Mouse (Mus musculus) embryonic facial prominence, embryonic 15.5 days (tissue): ENCODE measurements around the gene Astn2. TPM values are rescaled to one million over a fixed set of nuclear protein-coding genes. Genes with fewer than 3 reads are reported as not detected.

Source experiments
- ATAC-seq: fragments of 200-750 bp; cut with Nextera tagmentation; 2 replicates; pipeline ENCODE4 v1.8.0; 2017; ENCODE audit warnings: low read depth, moderate TSS enrichment; ENCODE audit not compliant: insufficient number of reproducible peaks, low FRiP score, low TSS enrichment
- H3K27ac ChIP-seq: fragments of 300-500 bp; sonication (generic); replicated peaks from 2 replicates; pipeline ENCODE4 v1.5.1; 2015; ENCODE audit warnings: mild to moderate bottlenecking, inconsistent platforms
- H3K27me3 ChIP-seq: fragments of 300-500 bp; sonication (generic); 2 replicates; pipeline ENCODE4 v1.6.1; 2015; ENCODE audit warnings: inconsistent platforms
- H3K36me3 ChIP-seq: fragments of 300-500 bp; sonication (generic); 2 replicates; pipeline ENCODE4 v1.6.1; 2015; ENCODE audit warnings: mild to moderate bottlenecking, inconsistent platforms
- H3K4me1 ChIP-seq: fragments of 300-500 bp; sonication (generic); 2 replicates; pipeline ENCODE4 v1.6.1; 2015; ENCODE audit warnings: inconsistent platforms
- H3K4me2 ChIP-seq: fragments of 300-500 bp; sonication (generic); replicated peaks from 2 replicates; pipeline ENCODE4 v1.6.1; 2015; ENCODE audit warnings: mild to moderate bottlenecking, inconsistent platforms
- H3K4me3 ChIP-seq: fragments of 300-500 bp; sonication (generic); replicated peaks from 2 replicates; pipeline ENCODE4 v1.5.1; 2015; ENCODE audit warnings: mild to moderate bottlenecking, inconsistent platforms
- H3K9ac ChIP-seq: fragments of 300-500 bp; sonication (generic); 2 replicates; pipeline ENCODE4 v1.6.1; 2015; ENCODE audit warnings: inconsistent platforms
- H3K9me3 ChIP-seq: fragments of 300-500 bp; sonication (generic); replicated peaks from 2 replicates; pipeline ENCODE4 v1.6.1; 2016; ENCODE audit warnings: inconsistent platforms
- WGBS: fragments of 180-500 bp; shearing (Covaris S2); methylation state at CpG from one replicate; pipeline ENCODE4 v1.1.7; 2015; 5-methylcytosine and 5-hydroxymethylcytosine counted together
- polyA plus RNA-seq: library from polyadenylated mRNA; unstranded; fragments of >200 nt; fragmentation: Nextera tagmentation; extraction: Ambion mirVana; gene quantifications from 2 replicates; pipeline ENCODE4 v1.2.1, GENCODE M21; 2015

The Astn2 gene
- polyA plus RNA-seq, 1 experiment from 2014 or later = 1.6 TPM

GRCm38 (mm10) chr4:65969318-65969717, 435.1 kb downstream of the Astn2 start:
- no peak overlapping the region for H3K9ac ChIP-seq
- no peak overlapping the region for H3K27ac ChIP-seq
- H3K4me2 ChIP-seq = no peak overlapping the region
- 54% methylated on average over 2 of the region's 2 CpGs for WGBS
- ATAC-seq = no peak
- no peaks in the 10 kb centered on the region for H3K27me3 ChIP-seq
- H3K36me3 ChIP-seq = no peaks in the 10 kb centered on the region
- no peaks in the 10 kb centered on the region for H3K9me3 ChIP-seq
- H3K4me1 ChIP-seq = no peaks in the 10 kb centered on the region
- no peak overlapping the region for H3K4me3 ChIP-seq

- no peaks in the 10 kb centered on the region for H3K9me3 ChIP-seq
- H3K27ac ChIP-seq = no peak overlapping the region
- H3K4me2 ChIP-seq = no peak overlapping the region
- WGBS = 67% methylated on average over 3 of the region's 3 CpGs
- H3K4me3 ChIP-seq = no peak overlapping the region
- H3K27me3 ChIP-seq = no peaks in the 10 kb centered on the region
- no peaks in the 10 kb centered on the region for H3K36me3 ChIP-seq
- no peak overlapping the region for H3K9ac ChIP-seq
- no peaks in the 10 kb centered on the region for H3K4me1 ChIP-seq
- no peak for ATAC-seq
Observed at GRCm38 (mm10) chr4:65964604-65965003, 439.8 kb downstream of the Astn2 start.

- H3K9ac ChIP-seq = no peak overlapping the region
- H3K27ac ChIP-seq = no peak overlapping the region
- no peaks in the 10 kb centered on the region for H3K27me3 ChIP-seq
- no peak overlapping the region for H3K4me3 ChIP-seq
- no peaks in the 10 kb centered on the region for H3K36me3 ChIP-seq
- 49% methylated on average over 5 of the region's 5 CpGs for WGBS
- H3K4me2 ChIP-seq = no peak overlapping the region
- H3K9me3 ChIP-seq = no peaks in the 10 kb centered on the region
- no peaks in the 10 kb centered on the region for H3K4me1 ChIP-seq
- ATAC-seq = no peak; the same call in 1 of the 2 replicates
Observed at GRCm38 (mm10) chr4:65959188-65959759, 445.1 kb downstream of the Astn2 start.

DNA sequence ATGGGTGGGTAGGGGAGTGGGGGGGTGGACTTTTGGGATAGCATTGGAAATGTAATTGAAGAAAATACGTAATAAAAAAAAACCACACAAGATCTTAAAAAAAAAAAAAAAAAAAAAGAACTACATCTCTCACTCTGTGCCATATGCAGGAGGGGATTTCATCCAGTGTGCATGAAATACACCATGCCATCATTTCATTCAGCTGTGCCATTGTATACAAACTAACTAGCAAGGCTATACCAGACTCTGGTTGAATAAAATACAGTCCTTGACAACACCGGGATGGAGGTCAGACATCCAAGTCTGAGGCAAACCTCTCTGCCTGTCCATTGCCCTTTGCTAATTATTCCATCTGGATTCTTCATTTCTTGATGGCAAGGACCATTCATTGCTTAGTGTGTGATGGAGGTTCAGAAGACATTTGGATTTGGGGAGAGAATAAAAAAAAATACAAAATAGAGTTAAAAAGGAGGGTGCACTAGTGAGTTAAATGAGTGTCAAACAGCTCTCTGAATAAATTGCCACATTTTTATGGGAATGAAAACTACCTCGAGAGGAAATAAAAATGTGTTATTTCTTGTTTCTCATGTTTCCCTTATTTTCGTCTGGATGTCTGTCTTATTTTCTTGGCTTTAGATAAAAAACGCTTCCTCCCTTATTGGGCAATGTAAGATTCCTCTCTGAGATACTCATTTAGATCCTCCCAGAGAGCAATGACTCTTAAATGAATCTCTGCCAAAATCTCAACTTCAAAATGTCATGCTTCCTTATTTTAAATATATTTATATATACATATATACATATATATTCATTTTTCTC, 445.8 kb downstream of the Astn2 start:
- Histone ChIP-seq H3K4me3 (no peak overlapping the region), H3K36me3 (no peaks in the 10 kb centered on the region), H3K4me1 (no peaks in the 10 kb centered on the region), H3K27ac (no peak overlapping the region), H3K9me3 (no peaks in the 10 kb centered on the region), H3K9ac (no peak overlapping the region), H3K27me3 (no peaks in the 10 kb centered on the region), H3K4me2 (no peak overlapping the region)
- 63% methylated on average over 5 of the region's 5 CpGs for WGBS
- no peak for ATAC-seq

DNA sequence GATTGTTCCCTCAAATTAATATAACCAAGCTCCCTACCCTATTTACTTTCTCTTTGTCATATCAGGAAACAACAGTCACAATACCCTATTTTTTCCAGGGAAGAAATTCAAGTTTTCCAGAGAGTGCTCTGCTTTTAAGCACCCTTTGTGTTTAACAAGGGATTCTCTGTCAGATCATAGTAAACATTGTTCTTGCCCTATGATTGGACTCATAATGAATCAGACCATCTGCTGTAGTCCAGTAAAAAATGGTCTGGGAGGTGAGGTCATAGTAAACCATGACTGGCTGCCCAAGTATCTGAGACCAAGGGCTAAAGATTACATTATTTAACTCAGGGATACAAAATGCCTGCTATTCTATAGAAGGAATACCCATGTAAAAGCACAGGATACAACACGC, 452.5 kb downstream of the Astn2 start:
- H3K4me1 ChIP-seq = no peaks in the 10 kb centered on the region

GRCm38 (mm10) chr4:65947141-65947649, 457.2 kb downstream of the Astn2 start:
- no peak overlapping the region for H3K9ac ChIP-seq

More for the DNA sequence above, 452.5 kb downstream of the Astn2 start:
- Histone ChIP-seq H3K9me3 (no peaks in the 10 kb centered on the region), H3K27me3 (no peaks in the 10 kb centered on the region), H3K9ac (no peak overlapping the region), H3K36me3 (no peaks in the 10 kb centered on the region), H3K4me2 (no peak overlapping the region), H3K4me3 (no peak overlapping the region), H3K27ac (no peak overlapping the region)
- 86% methylated on average over 1 of the region's 1 CpGs for WGBS
- no peak for ATAC-seq

DNA sequence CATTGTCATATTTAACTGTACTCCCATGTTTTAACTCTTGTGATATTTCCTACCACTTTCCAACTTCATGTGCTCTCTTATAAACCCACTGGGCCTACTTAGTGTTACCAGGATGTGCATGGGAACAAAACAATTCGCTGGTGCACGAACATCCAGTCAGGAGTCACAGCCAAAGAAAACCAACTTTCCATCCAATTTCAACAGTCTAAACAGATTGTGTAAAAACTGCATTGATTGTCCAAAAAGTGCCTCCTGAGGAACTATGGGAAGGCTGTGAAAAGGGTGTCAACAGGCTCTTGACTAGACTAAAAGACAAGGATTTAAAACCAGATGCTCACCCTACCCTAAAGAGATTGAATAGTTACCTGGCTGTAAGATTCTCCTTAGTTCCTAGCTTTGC, 458.4 kb downstream of the Astn2 start:
- Histone ChIP-seq H3K4me3 (no peak overlapping the region), H3K27me3 (no peaks in the 10 kb centered on the region), H3K27ac (no peak overlapping the region), H3K9me3 (no peaks in the 10 kb centered on the region), H3K4me2 (no peak overlapping the region), H3K36me3 (no peaks in the 10 kb centered on the region), H3K9ac (no peak overlapping the region), H3K4me1 (no peaks in the 10 kb centered on the region)
- no peak for ATAC-seq
- 92% methylated on average over 2 of the region's 2 CpGs for WGBS

More at GRCm38 (mm10) chr4:65947141-65947649, 457.2 kb downstream of the Astn2 start:
- Histone ChIP-seq H3K4me2 (no peak overlapping the region), H3K4me3 (no peak overlapping the region), H3K9me3 (no peaks in the 10 kb centered on the region), H3K4me1 (no peaks in the 10 kb centered on the region), H3K27ac (no peak overlapping the region), H3K27me3 (no peaks in the 10 kb centered on the region), H3K36me3 (no peaks in the 10 kb centered on the region)
- 95% methylated on average over 3 of the region's 3 CpGs for WGBS
- ATAC-seq = no peak

GRCm38 (mm10) chr4:65930901-65931300, 473.5 kb downstream of the Astn2 start:
- Histone ChIP-seq H3K9me3 (no peaks in the 10 kb centered on the region), H3K27me3 (no peaks in the 10 kb centered on the region), H3K27ac (no peak overlapping the region), H3K4me1 (no peaks in the 10 kb centered on the region), H3K9ac (no peak overlapping the region), H3K4me2 (no peak overlapping the region), H3K4me3 (no peak overlapping the region), H3K36me3 (no peaks in the 10 kb centered on the region)
- WGBS = 74% methylated on average over 2 of the region's 2 CpGs
- no peak for ATAC-seq

DNA sequence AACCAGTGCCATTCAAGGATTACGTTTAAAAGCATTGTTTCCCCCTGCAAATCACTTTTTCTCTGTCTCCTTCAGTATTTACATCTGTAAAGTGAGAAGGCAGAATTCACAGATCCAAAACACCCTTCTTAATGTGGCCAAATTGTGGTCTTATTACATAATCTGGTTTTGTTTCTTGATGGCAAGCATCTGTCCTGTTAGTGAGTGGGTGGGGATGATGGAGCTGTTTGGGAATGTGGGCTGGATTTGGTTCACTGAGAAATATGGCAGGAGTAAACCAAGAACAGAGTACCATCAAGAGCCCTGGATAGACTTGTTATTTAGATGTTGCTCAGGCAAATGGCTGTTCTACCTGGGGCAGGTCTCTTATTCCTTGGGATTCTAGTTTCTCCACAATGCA, 484.1 kb downstream of the Astn2 start:
- 17% methylated on average over 1 of the region's 1 CpGs for WGBS
- H3K9me3 ChIP-seq = no peaks in the 10 kb centered on the region
- no peaks in the 10 kb centered on the region for H3K27me3 ChIP-seq
- no peaks in the 10 kb centered on the region for H3K36me3 ChIP-seq
- no peak overlapping the region for H3K27ac ChIP-seq
- H3K4me3 ChIP-seq = no peak overlapping the region
- H3K9ac ChIP-seq = no peak overlapping the region
- ATAC-seq = no peak
- H3K4me1 ChIP-seq = no peaks in the 10 kb centered on the region
- H3K4me2 ChIP-seq = no peak overlapping the region

GRCm38 (mm10) chr4:65916027-65917008, 488.1 kb downstream of the Astn2 start:
- H3K9ac ChIP-seq = no peak overlapping the region
- no peaks in the 10 kb centered on the region for H3K27me3 ChIP-seq
- no peak for ATAC-seq
- no peaks in the 10 kb centered on the region for H3K9me3 ChIP-seq
- WGBS = 61% methylated on average over 11 of the region's 11 CpGs
- H3K4me1 ChIP-seq = no peaks in the 10 kb centered on the region
- H3K4me3 ChIP-seq = no peak overlapping the region
- H3K36me3 ChIP-seq = no peaks in the 10 kb centered on the region
- H3K27ac ChIP-seq = no peak overlapping the region
- no peak overlapping the region for H3K4me2 ChIP-seq
